Mouse (Mus musculus) mouse embryonic stem cell (cell line): ENCODE results near the gene Dpf3.

ENCODE experiments used
- in situ Hi-C, 2 experiments: fragments of 300-500 bp; cut with MboI; formaldehyde crosslinking; loops; 1 replicate in 1 of 2; 3 replicates in 1 of 2; pipeline ENCODE4 v1.14.3; 2019 to 2020; ENCODE audit warnings: low sequenced_read_pairs in 2 of 2, low pct_unique_long_range_greater_than_20kb in 1 of 2, mixed read lengths in 1 of 2; ENCODE audit not compliant: unreplicated experiment in 1 of 2

The Dpf3 gene

DNA sequence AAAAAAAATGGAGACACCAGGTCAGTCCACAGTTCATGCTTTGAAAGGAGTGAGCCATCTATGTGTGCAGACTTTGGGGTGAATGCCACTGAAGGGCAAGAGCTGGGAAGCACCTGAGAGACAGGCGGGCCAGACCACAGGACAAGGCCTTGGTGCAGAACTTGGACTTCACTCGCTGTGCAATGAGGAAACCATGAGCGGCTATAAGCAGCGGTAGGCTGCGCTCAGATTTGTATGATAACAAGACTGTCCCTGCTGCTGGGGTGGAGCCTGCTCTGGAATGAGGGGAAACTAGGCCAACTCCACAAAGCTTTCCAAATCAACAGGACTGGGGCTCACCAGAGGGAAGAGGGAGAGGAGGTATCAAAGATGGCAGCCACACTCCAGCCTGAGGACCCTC, 57.3 kb downstream of the Dpf3 start:
- in situ Hi-C loops: no loop called here

DNA sequence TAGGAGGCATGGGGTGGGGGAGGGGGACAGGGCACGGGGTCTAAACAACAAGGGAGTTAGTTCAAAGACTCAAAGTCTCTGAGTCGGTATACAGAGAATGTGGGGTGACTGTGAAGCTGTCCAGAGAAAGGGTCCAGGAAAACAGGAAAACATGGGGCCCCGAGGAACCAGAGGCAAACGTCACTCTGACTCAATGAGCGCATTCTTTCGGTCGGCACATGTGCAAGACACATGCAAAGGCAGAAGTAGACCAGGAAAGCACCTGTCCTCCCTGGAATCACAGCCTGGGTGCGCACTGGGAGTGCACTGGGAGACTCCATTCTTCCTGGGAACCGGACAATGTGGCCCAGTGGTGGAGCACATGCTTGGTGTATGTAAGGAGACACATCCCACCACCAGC, 59.5 kb downstream of the Dpf3 start:
- in situ Hi-C loops: no loop called here

DNA sequence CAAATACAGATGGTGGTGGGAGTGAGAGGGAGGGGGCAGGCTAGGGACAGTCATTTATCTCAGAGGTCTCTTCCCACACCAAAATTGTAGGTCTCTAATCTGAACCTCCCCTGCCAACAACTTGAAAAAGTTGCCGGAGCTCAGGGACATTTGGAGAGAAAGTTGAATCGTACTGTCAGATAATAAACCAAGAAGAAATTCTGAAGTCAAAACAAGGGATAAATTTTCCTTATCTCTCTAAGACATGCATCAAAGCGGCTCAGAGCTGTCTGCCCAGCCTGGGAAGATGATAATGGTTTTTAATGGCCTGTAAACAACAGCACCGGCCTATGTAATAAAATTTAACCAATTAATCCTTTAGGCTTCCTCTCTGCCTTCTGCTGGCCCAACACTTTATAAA, 59.9 kb downstream of the Dpf3 start:
- in situ Hi-C loops: no loop called here

- in situ Hi-C loops: no loop called here
Observed at GRCm38 (mm10) chr12:83426326-83426725, 61.2 kb downstream of the Dpf3 start.

DNA sequence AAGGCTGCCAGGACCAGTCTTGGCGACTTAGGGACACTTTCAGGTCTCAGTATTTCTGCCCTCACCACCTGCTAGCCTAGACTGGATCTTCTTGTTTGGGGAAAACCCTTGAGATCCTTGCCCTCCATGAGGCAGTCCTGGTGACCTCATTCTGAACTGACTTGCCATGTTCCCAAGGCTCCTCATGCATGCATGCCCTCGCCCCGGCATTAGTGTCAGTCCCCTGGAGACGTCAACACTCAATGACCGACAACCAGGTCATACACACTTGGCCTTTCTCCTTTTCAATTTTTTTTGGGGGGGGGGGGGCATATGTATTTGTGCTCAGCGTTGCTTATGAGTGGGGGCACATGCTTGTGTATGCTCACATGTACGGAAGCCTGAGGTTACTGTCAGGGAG, 61.8 kb downstream of the Dpf3 start:
- in situ Hi-C loops: no loop called here

GRCm38 (mm10) chr12:83424720-83425444, 62.6 kb downstream of the Dpf3 start:
- in situ Hi-C loops: no loop called here

- in situ Hi-C loops: no loop called here
Observed at GRCm38 (mm10) chr12:83424086-83424719, 63.3 kb downstream of the Dpf3 start.

- in situ Hi-C loops: no loop called here
Observed at GRCm38 (mm10) chr12:83420346-83420745, 67.2 kb downstream of the Dpf3 start.

GRCm38 (mm10) chr12:83415207-83415606, 72.3 kb downstream of the Dpf3 start:
- in situ Hi-C loops: no loop called here

DNA sequence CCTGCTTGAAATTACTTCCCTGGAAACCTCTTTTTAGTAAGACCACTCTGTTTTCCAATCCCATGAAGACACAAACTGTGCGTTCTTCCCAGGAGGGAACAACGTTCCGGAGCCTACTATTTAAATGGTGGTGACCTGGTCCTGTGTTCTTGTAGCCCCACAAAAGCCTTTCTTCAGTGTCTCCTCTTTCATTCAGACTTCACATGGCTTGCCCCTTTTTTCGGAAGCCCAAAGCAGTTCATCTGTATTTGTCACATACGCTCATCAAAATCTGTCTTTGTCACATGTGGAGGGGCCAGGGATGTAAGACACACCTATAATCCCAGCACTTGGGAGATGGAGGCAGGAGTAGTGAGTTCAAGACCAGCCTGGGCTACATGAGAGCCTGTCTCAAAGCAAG, 73.8 kb downstream of the Dpf3 start:
- in situ Hi-C loops: no loop called here

DNA sequence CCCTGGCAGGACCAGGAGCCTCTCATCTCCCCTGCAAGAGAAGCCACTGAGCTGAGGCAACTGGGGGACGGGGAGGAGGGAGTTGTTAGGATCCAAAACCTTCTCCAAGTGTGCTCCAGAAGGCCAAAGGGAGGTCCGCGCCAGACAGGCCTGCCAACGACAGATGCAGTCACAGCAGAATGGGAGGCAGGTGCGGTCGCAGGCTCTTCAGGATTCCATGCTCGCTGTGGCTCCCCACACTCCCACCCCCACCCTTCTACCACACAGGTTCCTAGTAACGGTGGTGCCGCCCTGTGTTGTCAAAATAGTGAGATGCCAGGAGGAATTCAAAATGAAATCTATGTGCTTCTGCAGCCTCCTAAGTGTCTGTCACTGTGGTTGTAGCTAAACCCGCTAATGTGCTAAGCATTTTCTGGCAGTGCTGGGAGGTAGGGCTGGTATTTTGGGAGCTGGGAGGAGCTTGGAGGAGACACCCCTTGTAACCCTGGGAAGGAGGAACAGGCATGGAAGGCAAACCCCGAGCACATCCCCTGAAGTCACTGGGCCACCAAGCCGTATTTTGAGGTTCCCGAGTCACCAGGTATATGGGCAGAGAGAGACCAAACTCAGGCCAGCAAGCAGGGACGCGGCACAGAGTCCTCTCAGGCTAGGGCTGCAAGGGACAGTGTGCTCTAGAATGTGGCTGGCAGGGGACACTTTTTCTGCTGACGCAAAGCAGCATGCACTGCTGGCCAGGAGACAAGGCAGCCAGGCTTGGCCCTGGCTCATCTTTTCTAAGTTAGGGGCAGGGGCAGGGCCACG, 75.6 kb downstream of the Dpf3 start:
- in situ Hi-C loops: no loop called here

DNA sequence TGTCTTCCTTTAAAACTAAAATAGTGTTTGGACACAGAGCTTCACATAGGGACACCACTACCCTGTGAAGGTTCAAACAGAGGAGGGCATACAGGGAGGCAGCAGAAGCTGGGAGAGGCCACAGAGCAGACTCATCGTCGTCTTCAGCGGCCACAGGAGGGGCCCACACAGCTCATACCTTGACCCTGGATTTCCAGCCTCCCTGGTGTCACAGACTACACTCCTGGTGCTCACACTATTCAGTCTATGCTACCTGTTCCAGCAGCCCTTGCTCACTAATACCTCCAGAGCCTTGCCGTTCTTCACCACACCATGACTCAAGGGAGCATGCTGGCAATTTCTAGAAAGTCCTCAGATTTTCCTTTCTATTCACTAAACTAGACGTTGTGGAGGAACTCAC, 76.5 kb downstream of the Dpf3 start:
- in situ Hi-C loops: no loop called here

DNA sequence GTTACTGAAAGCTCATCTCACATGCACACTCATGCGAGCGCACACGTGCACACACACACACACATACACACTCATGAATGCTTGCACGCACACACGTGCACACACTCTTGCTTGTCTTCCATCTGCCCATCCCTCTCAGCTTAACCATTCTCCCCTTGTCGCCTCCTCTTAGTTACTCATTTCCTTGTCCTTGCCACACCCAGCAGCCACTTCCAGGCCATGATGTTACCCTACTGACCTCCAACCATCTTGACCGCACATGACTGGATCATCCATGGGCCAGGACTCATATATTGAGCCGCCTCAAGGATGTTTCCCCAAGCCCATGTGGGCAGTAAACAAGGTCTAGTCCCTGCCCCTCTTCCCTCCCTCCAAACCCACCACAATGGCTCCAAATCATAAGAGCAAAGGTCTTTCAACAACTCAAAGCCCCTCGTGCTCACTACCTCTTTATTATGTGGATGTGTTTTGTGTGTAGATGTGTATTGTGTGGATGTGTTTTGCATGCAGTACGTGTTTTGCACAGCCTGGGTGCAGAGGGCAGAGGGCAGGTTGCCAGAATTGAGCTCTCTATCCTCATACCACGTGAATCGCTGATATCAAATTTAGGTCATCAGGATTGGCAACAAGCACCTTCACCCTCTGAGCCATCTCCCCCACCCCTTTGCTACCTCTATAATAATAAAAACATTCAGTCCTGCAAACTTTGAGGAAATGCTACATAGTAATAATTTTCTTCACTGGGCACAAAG, 82.0 kb downstream of the Dpf3 start:
- in situ Hi-C loops: no loop called here

DNA sequence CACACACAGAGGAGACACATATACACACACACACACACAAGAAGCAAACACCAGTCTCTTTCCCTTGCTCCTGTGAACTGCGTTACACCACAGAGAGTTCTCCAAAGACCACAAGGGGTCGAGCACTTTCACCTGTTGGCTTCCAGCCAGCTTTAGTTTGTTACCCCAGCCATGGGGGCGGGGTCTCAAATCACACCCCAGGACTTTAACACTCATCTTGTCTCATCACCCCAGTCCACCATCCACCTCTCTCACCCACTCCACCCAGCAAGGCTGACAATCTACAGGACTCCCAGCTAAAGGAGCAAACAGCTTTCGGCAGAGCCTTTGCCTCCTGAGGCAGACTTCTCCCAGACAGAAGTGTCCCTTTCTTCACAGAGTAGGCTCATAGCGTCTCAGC, 85.2 kb downstream of the Dpf3 start:
- in situ Hi-C loops: no loop called here

DNA sequence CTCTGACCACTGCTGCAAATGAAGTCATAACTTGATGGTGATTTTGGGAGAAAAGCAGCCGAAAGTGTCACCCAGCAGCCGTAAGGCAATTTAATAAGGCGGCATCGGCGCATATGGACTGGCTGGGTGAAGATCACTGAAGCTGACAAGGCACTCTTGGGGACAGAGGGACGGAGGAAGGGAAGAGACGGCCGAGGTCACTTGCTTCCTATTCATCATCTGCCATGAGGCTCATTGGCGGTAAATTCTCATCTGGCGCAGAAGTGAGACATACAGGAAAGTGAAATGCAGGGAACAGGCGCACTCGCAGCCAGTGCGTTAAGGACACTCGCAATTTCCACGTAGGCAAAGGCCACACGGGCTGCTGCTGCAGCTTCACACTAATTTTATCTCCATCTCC, 95.5 kb downstream of the Dpf3 start:
- in situ Hi-C loops: no loop called here

DNA sequence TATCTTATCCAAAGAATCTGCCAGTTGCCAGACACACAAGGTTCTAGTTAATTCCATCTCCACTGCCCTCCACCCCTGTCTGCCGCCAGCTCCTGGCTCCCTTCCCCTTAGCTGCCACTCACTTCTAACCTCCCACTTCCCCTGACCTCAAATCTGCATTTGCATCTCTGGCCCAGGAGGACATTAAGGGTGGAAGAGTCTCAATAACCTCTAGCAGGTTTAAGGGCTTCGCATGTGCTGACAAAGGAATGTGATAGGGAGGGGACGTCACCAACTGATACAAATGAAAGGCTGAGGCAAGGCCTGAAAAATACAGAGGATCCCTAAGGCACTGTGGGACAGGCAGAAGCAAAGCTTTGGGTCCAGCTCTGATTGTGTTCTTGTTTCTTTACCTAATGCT, 100.0 kb downstream of the Dpf3 start:
- in situ Hi-C loops: no loop called here

DNA sequence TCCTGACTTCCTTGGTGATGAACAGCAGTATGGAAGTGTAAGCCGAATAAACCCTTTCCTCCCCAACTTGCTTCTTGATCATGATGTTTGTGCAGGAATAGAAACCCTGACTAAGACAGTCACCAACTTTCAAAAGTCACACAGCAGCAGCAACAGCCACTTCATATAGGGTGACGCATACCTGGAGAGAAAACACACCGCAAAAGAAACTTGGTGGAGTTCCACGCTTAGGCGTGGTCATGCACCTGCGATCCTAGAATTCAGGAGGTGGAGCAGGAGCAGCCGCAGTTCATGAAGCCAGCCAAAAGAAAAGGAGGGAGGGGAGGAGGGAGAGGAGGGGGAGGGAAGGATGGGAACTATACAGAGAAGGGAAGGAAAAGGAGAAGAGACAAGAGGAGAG, 106.4 kb downstream of the Dpf3 start:
- in situ Hi-C loops: no loop called here

DNA sequence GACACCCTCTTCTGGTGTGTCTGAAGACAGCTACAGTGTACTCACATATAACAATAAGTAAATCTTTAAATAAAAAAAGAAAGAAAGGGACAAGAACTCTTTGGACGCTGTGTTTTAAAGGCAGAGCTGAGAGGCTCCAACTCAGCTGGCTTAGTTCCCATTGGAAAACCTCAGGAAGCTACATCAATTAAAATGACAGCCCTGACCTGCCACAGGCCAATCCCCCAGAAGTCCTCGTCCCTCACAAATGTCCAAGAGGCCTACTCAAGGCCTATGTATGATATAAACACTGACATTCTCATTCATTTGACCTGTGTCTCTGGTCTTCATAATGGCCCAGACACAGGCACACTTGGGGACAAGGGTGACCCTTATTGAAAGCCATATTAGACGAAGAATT, 107.5 kb downstream of the Dpf3 start:
- in situ Hi-C loops: no loop called here
